Mouse (Mus musculus) CH12F3 (cell line): Measurements from ENCODE around the gene Cttnbp2nl.

Experiments used
- in situ Hi-C: fragments of 300-500 bp; cut with MboI; formaldehyde crosslinking; loops from 2 replicates; pipeline ENCODE4 v1.14.3; 2020; ENCODE audit warnings: low sequenced_read_pairs

Gene Cttnbp2nl

DNA sequence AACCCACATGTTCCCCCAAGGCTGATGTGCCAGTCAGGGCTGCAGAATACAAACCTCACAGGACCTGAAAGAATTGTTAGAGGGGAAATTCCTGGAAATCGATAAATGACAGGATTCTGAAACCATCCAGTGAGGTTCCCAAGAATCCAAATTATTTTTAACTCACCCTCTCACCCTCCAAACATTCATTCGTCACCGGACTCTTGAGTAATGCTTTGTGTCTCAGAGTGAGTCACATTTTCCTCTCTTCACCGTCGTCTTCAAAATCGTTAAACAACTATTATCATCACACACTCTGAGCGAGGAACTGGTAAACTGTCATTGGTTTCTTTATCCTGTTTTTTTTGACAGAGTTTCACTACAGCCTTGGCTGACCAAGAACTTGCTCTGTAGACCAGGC is 7.0 kb upstream of the Cttnbp2nl start:
- in situ Hi-C loops: loop anchor here (5.0 to 25.0 kb wide), 2 partner anchors 68 to 298 kb away; no protein-coding TSS in a partner anchor

DNA sequence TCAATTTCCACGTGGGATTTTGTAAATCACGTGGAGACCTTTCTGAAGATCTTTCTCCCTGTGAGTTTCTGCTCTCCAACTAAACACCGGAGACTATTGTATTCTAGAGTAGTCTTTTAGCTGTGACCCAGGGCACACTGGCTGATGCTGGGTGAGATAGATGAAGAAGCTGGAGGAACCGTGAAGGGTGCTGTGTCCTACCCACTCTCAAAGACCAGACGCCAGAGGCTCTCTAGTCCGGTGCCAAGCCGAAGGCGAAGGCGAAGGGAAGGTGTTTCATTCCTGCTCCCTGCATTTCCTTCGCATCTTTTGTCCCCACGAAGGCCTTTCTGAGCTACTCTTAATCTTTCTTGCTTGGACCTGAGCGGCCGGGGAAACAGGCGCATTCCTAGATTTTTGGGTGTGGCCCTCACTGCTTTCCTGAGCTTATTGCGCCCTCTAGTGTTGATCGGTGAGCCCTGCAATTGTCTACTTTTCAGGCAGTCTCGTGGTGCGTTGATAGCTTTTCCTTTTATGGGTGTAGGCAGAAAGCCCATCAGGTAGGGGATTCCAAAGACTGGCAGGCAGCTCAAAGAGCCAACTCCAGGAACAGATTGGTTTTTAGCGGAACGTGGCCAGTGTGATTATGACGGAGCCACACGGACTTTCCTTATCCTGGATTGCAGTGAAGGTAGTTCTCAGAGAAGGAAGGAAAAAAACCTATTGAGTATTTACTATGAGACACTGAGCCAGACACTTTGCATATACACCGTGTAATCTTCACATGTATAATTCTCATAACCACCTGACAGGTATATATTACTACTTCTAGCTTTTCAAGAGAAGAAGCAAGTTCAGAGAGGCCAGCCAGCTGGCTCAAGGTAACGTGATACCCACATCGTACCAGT is 5.9 kb upstream of the Cttnbp2nl start:
- in situ Hi-C loops: loop anchor here (25.0 kb wide), 1 partner anchor 297 kb away; no protein-coding TSS in a partner anchor

DNA sequence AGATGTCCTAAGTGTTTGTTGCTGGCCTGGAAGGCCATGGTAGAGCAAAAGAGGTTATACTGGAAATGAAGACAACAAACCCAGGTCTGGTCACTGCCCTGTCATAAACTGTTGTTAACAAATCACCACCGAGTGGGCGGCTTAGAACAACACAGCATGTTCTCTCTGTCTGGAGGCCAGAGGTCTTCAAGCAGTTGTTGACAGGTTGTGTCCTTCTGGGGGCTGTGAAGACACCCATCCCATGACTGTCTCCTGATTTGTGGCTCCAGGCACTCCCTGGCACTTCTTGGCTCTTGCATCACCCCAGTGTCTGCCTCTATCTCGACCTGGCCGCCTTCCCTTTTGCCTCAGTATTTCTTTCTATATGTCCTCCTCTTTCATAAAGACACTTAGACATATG is 2.7 kb upstream of the Cttnbp2nl start:
- in situ Hi-C loops: loop anchor here (25.0 kb wide), 1 partner anchor 293 kb away; no protein-coding TSS in a partner anchor

DNA sequence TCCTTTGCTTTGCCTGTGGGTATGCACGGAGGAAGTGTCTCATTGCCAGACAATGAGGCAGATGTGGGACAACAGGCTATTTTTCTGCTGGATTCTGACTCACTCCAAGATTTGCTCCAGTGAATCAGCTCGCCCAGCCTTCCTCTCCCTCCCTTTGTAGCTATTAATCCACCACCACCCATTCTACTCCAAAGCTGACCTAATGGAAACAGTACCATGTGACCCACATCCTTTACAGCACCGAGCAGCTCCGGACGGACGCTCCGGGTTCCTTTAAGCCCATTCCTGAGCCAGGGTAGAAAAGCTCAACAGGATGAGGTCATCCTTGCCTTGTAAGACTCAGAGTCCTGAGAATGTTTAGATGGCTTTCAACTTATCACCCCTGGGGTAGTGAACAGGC is 2.0 kb upstream of the Cttnbp2nl start:
- in situ Hi-C loops: loop anchor here (25.0 kb wide), 1 partner anchor 293 kb away; no protein-coding TSS in a partner anchor

DNA sequence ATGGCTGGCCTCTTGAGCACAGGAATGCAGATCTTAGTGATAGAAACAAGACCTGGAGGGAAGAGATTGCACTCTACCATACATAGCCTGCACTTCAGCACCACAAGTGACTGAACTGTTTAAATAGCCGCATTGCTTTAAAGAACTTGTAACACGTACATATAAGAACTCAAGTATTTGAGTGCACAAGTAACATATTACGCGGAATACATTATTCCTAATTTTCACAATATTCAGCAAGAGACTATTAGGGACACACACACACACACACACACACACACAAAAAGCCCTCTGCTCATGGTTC is 704 bp upstream of the Cttnbp2nl start:
- in situ Hi-C loops: loop anchor here (25.0 kb wide), 1 partner anchor 291 kb away; no protein-coding TSS in a partner anchor

DNA sequence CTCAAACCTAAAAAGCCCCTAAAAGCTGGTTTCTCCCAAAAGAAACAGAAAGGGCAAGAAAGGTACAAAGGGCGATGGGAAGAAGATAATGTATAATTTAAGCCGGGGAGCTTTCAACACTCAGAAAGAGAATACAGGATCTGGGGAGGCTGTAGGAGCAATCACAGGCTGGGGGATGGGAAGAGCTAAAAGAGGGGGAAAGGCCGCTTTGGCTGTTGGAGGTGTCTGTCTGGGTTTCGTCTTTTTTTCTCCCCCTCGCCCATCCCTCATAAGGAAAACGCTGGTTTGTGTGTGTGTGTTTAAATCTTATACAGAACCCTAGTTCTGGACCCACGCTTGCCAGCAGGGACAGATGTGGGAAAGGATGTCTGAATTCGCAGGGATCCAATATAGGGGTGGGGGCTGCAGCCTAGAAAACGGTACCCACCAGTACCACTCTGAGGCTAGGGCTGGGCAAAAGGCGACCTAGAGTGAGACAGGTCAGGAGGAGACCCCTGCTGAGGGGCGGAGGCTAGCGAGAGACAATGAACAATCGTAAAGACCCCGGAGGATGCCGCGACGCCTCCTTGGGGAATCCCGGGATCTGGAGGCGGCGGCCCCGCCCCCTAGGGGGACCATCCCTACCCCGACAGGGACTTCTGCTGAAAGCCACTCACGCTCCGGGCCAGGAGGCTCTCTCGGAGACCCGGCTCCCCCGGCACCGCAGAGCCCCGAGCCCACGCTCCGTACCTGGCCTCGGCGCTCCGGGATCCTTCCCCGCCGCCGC is 592 bp downstream of the Cttnbp2nl start:
- in situ Hi-C loops: loop anchor here (25.0 kb wide), 1 partner anchor 290 kb away; no protein-coding TSS in a partner anchor

DNA sequence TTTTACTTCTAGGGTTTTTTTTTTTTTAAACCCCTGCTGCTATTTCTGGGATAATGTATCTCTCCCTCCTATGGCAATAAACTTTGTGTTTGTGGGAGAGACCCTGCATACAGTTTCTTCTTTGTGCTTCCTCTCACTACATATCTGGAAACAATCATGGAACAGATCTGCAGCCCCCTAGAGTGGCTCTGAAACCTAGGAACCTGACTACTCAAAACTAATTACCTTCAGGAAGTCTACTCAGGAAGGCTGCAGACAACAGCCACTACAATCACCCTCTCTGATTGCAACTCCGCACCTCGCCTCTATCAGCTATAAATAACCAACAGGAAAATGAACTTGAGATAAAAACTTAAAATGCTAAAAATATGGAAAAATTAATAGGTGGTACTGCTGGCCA is 1.8 kb downstream of the Cttnbp2nl start:
- in situ Hi-C loops: loop anchor here (25.0 kb wide), 1 partner anchor 289 kb away; no protein-coding TSS in a partner anchor

DNA sequence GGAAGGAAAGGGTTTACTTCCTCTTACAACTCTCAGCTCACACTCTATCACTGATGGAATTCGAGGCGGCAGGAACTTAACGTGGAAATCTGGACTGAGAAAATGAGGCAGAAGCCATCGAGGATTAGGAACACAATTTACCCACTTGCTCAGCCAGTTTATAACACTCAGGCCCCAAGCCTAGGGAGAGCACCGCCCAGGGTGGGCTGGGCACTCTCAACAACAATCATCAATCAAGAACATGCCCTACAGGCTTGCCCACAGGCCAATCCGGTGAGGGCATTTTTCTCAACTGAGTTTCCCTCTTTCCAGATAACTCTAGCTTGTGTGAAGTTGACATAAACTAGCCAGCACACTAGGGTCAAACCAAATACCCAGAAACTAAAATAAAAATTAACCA is 3.1 kb downstream of the Cttnbp2nl start:
- in situ Hi-C loops: loop anchor here (25.0 kb wide), 1 partner anchor 288 kb away; no protein-coding TSS in a partner anchor

DNA sequence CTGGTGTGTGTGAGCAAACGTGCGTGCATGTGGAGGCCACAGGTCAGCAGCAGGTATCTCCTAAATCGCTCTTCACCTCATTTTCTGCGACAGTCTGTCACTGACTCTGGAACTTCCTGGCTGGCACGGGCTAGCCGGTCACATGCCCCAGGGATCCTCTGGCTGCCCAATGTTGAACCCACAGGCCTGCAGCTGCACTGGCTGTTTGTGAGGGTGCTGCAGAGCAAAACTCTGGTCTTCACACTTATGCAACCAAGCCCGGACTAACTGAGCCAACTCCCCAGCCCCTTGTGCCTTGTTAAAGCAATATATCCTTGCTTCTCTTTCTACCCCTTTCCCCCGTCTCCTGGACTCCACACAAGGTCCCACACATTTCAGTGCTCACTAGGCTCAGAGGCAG is 5.3 kb downstream of the Cttnbp2nl start:
- in situ Hi-C loops: no loop called here

DNA sequence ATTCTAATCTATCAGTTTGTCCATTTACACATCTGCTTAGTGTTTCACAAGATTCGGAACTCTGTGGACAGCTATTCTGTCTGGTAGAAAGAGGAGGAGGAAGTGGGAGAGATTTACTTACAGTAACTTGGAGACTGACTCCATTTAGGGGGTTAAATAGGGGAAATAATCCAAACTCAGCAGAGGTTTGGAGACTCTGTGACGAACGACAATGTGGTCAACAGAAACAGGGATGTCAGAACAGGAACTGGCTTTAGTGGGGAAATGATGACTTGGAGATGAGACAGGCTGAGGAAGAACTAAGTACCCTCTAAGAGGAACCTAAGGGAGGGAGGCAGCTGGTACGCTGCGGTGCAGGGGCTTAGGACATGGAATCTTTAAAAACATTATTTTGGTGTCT is 6.1 kb downstream of the Cttnbp2nl start:
- in situ Hi-C loops: no loop called here

DNA sequence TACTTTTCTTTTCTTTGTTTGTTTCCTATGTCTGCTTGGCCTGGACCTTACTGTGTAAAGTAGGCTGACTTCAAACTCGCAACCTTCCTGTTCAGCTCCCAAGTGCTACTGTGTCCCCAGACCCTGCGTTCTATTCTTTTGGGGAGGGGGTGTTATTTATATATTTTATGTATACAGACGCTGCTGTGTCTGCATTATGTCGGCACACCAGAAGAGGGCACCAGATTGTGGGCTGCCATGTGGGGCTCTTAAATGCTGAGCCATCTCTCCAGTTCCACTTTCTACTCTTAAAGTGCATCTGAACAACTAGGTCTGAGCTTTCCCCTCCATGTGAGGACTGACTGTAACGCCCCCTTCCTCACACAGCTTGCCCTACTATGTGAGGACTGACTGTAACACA is 9.2 kb downstream of the Cttnbp2nl start:
- in situ Hi-C loops: loop anchor here (5.0 kb wide), 1 partner anchor 46 kb away; no protein-coding TSS in a partner anchor

DNA sequence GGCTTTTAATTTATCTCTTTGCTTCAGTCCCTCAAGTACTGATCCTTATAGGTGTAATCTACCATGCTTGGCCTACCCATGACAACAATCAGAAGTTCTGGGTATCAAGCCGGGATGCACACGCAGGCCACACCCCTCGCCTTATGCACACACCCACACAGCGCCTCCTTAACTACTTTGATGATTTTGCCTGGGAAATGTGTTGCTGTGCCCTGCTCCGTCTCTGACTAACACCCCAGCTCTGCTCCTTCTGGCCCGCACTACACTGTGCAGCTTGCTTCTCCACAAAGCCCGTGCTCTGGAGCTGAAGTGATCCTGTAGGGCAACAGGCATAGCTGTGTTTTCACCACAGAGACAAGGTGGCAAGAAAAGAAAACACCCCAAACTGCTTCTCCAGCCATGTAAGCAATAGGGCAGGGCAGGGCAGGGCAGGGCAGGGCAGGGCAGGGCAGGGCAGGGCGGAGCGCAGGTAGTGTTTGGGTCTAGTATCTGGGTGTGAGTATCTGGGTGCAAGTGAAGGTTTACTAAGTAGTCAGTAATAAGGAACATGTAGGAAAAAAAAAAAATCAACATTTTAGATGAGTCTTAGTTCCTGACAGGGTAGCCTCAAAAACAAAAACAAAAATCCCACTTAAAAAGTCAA is 11.8 kb downstream of the Cttnbp2nl start:
- in situ Hi-C loops: loop anchor here (5.0 kb wide), 1 partner anchor 44 kb away; no protein-coding TSS in a partner anchor

DNA sequence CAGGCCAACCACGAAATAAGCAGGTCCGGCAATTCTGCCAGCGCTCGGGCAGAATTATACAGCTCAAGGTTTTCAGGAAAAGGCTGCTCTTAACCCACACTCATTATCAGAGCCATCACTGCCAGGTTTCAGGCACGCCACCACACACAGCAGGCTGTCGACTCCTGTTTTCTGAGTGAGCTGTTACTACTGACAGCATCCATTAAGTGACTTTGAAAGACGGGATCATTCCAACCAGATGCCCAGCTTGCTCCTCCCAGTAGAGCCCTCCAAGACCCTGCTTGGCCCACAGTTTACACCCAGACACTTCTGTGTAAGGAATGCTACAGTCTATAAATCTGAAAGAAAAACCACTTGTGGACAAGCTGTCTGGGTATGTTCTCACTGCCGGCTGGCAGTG is 12.9 kb downstream of the Cttnbp2nl start:
- in situ Hi-C loops: loop anchor here (5.0 kb wide), 1 partner anchor 43 kb away; no protein-coding TSS in a partner anchor

DNA sequence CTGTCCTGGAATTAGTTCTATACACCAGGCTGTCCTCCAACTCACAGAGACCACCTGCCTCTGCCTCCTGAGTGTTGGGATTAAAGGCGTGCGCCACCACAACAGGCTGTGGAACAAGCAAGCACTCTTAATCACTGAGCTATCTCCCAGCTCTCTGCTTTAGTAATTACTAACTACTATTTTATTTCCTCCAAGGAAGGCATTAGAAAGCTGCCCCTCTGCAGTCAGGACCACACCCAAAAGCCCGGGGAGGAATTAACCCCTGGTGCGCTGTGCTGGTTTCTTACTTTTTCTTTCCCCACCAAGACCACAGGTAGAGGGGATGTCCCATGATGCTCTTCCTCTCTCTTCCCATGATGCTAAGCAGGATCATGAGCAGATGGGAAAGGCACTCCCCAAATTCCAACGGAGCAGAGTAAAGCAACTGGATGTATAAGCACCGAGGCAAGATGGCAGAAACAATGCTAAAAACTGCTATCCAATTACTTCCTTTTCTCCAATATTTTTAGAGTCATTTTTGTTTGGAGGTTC is 15.6 kb downstream of the Cttnbp2nl start:
- in situ Hi-C loops: no loop called here

DNA sequence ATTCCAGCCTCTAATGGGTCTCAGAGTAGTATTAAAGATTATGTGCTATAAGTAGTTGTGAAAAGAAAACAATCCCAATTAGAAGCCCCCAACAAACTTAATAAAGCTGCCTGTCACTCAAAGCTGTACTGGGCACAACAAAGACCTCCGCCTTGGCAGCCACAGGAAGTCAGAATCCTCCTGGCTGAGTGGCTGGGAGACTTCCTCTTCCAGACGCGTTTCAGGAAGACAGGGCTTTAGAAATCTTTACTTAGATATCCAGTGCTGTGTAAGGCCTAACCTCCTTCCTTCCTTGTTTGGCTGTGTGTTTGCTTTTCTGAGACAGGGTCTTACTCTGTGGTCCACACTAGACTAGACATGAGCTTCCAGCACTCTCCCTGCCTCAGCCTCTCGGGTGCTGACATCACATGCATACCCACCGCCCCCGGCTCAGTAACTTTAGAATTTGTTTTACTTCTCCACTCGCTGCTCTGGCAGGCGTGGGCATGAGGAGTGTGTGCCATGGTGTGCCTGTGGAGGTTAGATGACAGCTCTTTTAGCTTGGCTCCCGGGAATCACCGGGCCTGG is 16.6 kb downstream of the Cttnbp2nl start:
- in situ Hi-C loops: no loop called here

DNA sequence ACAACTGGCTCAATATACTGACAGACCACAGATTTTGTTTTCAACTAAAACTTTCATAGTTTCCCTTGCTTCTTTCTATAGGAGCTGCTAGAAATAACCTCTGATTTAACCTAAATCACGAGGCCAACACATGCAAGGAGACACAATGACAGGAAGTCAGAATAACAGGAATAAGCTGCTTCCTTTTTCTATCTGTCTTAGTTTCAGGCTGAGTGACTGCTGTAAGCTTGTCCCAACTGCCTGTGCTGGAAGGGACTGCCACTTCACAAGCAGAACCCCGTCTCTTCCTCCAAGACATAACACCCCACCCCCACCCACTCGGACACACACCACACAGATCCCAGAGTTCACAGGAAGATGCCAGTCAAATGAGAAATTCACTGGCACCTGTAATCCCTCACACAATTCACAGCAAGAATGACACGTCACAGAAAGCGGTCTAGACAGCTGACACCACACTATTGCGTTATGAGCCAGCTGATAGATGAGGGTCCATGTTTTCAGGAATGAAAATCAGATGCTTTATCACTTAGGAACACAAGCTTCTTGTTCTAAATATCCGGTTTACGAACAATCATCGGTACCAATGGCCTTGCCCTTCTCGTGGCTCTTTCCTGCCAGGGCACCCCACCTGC is 29.5 kb downstream of the Cttnbp2nl start:
- in situ Hi-C loops: no loop called here

DNA sequence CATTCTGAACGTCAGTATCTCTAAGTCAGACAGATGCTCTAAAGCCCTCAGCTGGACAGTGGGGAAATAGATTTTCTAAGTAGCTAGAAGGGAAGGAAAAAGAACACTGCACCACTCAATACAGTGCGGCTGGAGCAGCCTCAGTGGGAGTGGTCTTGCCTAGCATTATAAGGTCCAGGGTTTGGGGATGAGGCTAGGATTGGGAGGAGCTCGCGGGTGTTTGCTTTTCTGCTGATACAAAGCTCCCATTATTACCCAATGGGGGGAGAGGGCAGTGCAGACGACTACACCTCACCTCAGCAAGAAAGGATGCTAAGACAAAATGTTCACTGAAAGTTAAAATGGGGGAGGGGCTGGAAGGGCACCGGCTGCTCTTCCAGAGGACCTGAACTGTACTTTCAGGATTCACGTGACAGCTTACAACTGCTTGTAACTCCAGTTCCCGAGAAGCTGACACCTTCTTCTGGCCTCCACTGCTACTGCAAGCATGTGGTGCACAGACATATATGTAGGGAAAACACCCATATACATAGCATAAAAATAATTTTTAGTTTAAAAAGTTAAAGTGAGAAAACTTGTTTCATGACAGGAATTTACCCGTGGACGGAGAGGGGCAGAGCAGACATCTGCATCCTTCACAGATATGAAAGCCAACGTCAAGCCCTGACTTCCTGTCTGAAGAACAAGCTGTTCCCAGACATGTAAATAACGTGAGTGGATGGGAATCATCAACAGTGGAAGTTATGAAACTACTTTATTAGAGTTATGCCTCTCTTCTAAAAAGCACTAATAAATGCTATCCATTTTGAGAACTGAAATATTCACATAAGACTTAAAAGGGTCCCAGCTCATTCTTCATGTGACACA is 32.9 kb downstream of the Cttnbp2nl start:
- in situ Hi-C loops: no loop called here

DNA sequence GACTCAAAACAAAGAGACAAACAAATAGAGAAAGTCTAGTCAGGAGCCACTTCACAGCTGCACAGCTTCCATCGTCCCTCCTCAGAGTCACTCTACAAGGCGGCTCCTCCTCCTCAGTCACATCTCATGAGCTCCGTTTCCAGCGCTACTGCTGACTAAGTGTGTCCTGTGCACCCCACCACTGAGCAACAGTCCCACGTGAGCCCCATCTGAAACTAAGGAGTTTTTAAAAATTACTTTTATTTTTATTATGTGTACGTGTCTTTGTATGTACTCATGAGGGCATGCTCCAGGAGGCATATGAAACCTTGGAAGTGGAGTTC is 34.2 kb downstream of the Cttnbp2nl start:
- in situ Hi-C loops: no loop called here
